15 mouse cellular contexts compared by ENCODE assay signal in the genomic region with DNA sequence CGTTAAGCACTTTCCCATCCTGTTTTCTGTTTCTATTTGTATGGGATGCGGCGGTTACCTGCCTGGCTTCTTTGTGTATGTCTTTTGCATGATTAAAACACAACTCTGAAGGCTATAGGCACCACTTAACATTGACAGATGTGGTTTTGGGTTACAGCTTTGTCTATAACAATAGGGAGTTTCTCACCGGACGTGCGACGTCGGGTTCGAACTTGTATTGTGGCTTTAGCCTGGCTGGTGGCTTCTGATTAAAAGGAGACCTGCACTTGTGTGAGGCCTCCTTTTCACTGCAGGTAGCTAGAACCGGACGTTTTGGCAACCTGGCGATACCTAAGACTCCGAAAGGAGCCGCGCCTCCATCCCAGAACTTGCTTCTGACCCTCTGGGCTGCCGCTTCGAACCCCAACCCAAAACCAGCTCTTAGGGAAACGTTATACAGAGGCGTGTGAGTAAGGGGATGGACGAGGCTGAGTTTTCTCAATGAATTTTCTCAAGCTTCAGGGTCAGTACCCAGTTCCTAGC. TPM values are rescaled to one million over a fixed set of nuclear protein-coding genes. Genes with fewer than 3 reads are reported as not detected.
DNase-seq lines count a peak whose midpoint lies in the region; ATAC-seq and TF ChIP-seq lines count a peak whose summit lies in the region.
"Had no signal": no experiment of that assay in that cellular context is flagged by ENCODE, and none has a peak within 500 bp of the region (broad histone marks: within the 10 kb centered on the region; RNA-seq: fewer than 3 reads in every experiment).

No protein-coding gene starts in this region.

- TF ChIP-seq CTCF in forebrain, postnatal 0 days (IDR thresholded peaks at IDR 0.05; ENCODE audit: low read depth) = no peak

- peak; percentile 34 for DNase-seq in forebrain, embryonic 10.5 days (ENCODE audit: extremely low spot score, low spot score)
- DNase-seq in forebrain, postnatal 0 days = no peak
- DNase-seq in kidney, adult 11 months = no peak
- no peak for DNase-seq in liver, embryonic 13.5 days
- no peak for DNase-seq in spleen, postnatal 36 days (ENCODE audit: low spot score in 2 of 2)
- DNase-seq in ovary, adult 18-20 months (ENCODE audit: low spot score) = no peak
- no peak for DNase-seq in cerebellum, postnatal 10 days
- DNase-seq: right cerebral cortex, postnatal 14 days had no signal

- peak overlapping the region; percentile 74 for H3K27ac ChIP-seq in forebrain, embryonic 10.5 days
- H3K27ac ChIP-seq in forebrain, postnatal 0 days (ENCODE audit: low read depth, low read length) = no peak overlapping the region
- no peak overlapping the region for H3K27ac ChIP-seq in kidney, embryonic 15.5 days
- no peak overlapping the region for H3K27ac ChIP-seq in liver, embryonic 13.5 days
- H3K27ac ChIP-seq: kidney, postnatal 0 days; liver, embryonic 14.5 days; neural tube, embryonic 15.5 days; stomach, embryonic 15.5 days had no signal

- no peak for ATAC-seq in forebrain, postnatal 0 days
- 0 out of 2 replicates have a peak, but pooled peaks have one; percentile 12 for ATAC-seq in kidney, embryonic 15.5 days (replicated peaks; ENCODE audit: low FRiP score)
- no peak for ATAC-seq in liver, embryonic 13.5 days (ENCODE audit: low read depth)

- H3K9ac ChIP-seq in forebrain, postnatal 0 days = no peak overlapping the region
- no peak overlapping the region for H3K9ac ChIP-seq in kidney, embryonic 15.5 days
- H3K9ac ChIP-seq in liver, embryonic 13.5 days = no peak overlapping the region
- H3K9ac ChIP-seq: liver, embryonic 14.5 days; neural tube, embryonic 15.5 days; stomach, embryonic 15.5 days had no signal

- 4% methylated on average over 20 of the region's 20 CpGs for WGBS in forebrain, embryonic 10.5 days
- WGBS in forebrain, postnatal 0 days = 23% methylated on average over 20 of the region's 20 CpGs
- 2% methylated on average over 20 of the region's 20 CpGs for WGBS in kidney, embryonic 15.5 days
- 6% methylated on average over 20 of the region's 20 CpGs for WGBS in liver, embryonic 13.5 days (ENCODE audit: insufficient replicate concordance)

- peaks cover 99% of the 10 kb centered on the region for H3K27me3 ChIP-seq in forebrain, embryonic 10.5 days (ENCODE audit: poor library complexity, severe bottlenecking)
- peaks cover 89% of the 10 kb centered on the region for H3K27me3 ChIP-seq in forebrain, postnatal 0 days (ENCODE audit: insufficient read depth, low read length)
- H3K27me3 ChIP-seq in kidney, embryonic 15.5 days = peaks cover 100% of the 10 kb centered on the region
- H3K27me3 ChIP-seq in liver, embryonic 13.5 days = peaks cover 91% of the 10 kb centered on the region

- H3K9me3 ChIP-seq in forebrain, embryonic 10.5 days = no peaks in the 10 kb centered on the region
- no peaks in the 10 kb centered on the region for H3K9me3 ChIP-seq in forebrain, postnatal 0 days (ENCODE audit: low read length)
- H3K9me3 ChIP-seq in kidney, embryonic 15.5 days (replicated peaks) = no peaks in the 10 kb centered on the region
- no peaks in the 10 kb centered on the region for H3K9me3 ChIP-seq in liver, embryonic 13.5 days (replicated peaks)
- H3K9me3 ChIP-seq: neural tube, embryonic 15.5 days; stomach, embryonic 15.5 days had no signal

- no peak overlapping the region for H3K4me2 ChIP-seq in forebrain, postnatal 0 days (ENCODE audit: low read depth)
- H3K4me2 ChIP-seq in kidney, embryonic 15.5 days = no peak overlapping the region
- H3K4me2 ChIP-seq in liver, embryonic 13.5 days = 0 out of 2 replicates have a peak overlapping the region, but pooled peaks have one; percentile 6
- H3K4me2 ChIP-seq: neural tube, embryonic 15.5 days had no signal

- H3K36me3 ChIP-seq in forebrain, embryonic 10.5 days (replicated peaks) = peaks cover 25% of the 10 kb centered on the region
- no peaks in the 10 kb centered on the region for H3K36me3 ChIP-seq in forebrain, postnatal 0 days (ENCODE audit: insufficient read depth)
- no peaks in the 10 kb centered on the region for H3K36me3 ChIP-seq in kidney, embryonic 15.5 days
- no peaks in the 10 kb centered on the region for H3K36me3 ChIP-seq in liver, embryonic 13.5 days
- H3K36me3 ChIP-seq: neural tube, embryonic 15.5 days; stomach, embryonic 15.5 days had no signal

- H3K4me3 ChIP-seq in forebrain, embryonic 10.5 days = peak overlapping the region; percentile 39
- no peak overlapping the region for H3K4me3 ChIP-seq in forebrain, postnatal 0 days (ENCODE audit: low read depth, low read length)
- no peak overlapping the region for H3K4me3 ChIP-seq in kidney, embryonic 15.5 days (replicated peaks)
- H3K4me3 ChIP-seq in liver, embryonic 13.5 days (replicated peaks) = no peak overlapping the region; the same call in 1 of the 2 replicates
- H3K4me3 ChIP-seq: neural tube, embryonic 15.5 days; stomach, embryonic 15.5 days had no signal

- peaks cover 71% of the 10 kb centered on the region for H3K4me1 ChIP-seq in forebrain, embryonic 10.5 days
- H3K4me1 ChIP-seq in forebrain, postnatal 0 days (ENCODE audit: insufficient read depth) = no peaks in the 10 kb centered on the region
- H3K4me1 ChIP-seq in kidney, embryonic 15.5 days = peaks cover 18% of the 10 kb centered on the region
- peaks cover 7% of the 10 kb centered on the region for H3K4me1 ChIP-seq in liver, embryonic 13.5 days (replicated peaks)

RNA-seq across cellular contexts. Expression of a gene that starts 19.0 kb away (rescaled TPM):
- 59.1 and 68.9 TPM in 2 replicates for polyA plus RNA-seq in forebrain, embryonic 10.5 days (2016; fragmentation: Nextera tagmentation; extraction: Ambion mirVana)
- total RNA-seq in forebrain, postnatal 0 days (2014; rRNA removed) = 11.6 and 15.0 TPM in 2 replicates
- 7.2 and 12.9 TPM in 2 replicates for polyA plus RNA-seq in forebrain, postnatal 0 days (2015; fragmentation: Nextera tagmentation; extraction: Ambion mirVana)
- not detected in 2 replicates for polyA plus RNA-seq in kidney, embryonic 15.5 days (2015; fragmentation: Nextera tagmentation; extraction: Ambion mirVana)
- polyA plus RNA-seq in liver, embryonic 13.5 days (2015; fragmentation: Nextera tagmentation; extraction: Ambion mirVana) = not detected in 2 replicates
- total RNA-seq: heart, postnatal 25 days; megakaryocyte-erythroid progenitor cell, adult 5-6 weeks had no signal
- polyA plus RNA-seq: kidney, postnatal 0 days had no signal
